Mouse (Mus musculus): Measurements from ENCODE around the gene Dcun1d3. TPM values are rescaled to one million over a fixed set of nuclear protein-coding genes. Genes with fewer than 3 reads are reported as not detected.

Gene Dcun1d3
- 9.2 and 11.8 TPM in 2 replicates for polyA plus RNA-seq (2012; rRNA removed)

DNA sequence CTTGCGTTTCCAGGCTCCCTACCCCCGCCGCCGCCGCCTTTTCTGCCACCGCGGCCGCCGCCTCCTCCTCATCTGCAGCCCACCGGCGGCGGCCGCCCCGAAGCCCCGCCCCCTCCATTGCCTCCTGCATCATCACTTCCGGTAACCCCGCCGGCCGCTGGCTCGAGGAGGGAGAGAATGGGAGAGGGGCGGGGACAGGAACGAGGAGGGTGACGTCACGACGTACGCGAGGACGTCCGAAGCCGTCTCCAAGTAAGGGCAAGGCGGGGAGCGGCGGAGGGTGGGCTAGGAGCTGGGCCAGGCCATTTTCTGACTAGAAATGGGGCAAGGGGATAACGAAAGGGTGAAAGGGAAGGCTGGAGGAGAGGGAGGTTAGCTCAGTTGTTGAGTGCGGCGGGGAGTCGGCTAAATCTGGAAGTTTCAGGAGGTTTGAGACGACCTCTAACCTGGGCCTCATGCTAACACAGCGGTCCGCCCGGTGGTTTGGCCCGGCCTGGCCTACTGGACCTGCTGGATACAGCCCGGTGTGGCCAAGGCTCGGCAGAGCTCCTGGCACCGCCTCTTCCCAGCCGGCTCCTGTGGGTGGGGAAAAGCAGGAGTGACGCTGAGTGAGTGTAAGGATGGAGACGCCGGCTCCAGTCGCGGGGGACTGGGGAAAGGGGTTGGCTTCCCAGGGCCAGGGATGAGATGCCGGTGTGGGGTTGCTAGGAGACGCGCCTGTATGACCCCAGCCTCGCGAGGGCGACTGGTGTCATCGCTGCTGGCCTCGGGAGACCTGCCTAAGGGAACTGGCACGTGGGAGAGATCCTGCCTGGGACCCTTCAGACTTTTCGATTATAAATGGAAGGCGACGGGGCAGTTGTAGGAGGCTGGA is at the start of gene Dcun1d3, which contains the start of gene Lyrm1:
Dcun1d3 (minus strand) TSS at position 660 of the 874 bp plus-strand sequence.
Lyrm1 (plus strand) TSS at position 223 of the 874 bp plus-strand sequence.

Other genes with a start within 250 kb of the Dcun1d3 start
- 0.32 TPM in 1 of 2 replicates, not detected in the other for gene Acsm4, start 206.3 kb downstream of the Dcun1d3 start, polyA plus RNA-seq (2012; rRNA removed)
- 47.0 and 53.1 TPM in 2 replicates for gene Thumpd1, start 175.5 kb downstream of the Dcun1d3 start, polyA plus RNA-seq (2012; rRNA removed)
- gene Acsm3, start 135.4 kb downstream of the Dcun1d3 start, polyA plus RNA-seq (2012; rRNA removed): 0.11 and 0.22 TPM in 2 replicates
- gene Rexo5, start 102.3 kb downstream of the Dcun1d3 start, polyA plus RNA-seq (2012; rRNA removed): 42.0 and 45.7 TPM in 2 replicates
- 10.1 and 20.7 TPM in 2 replicates for gene Eri2, start 102.2 kb downstream of the Dcun1d3 start, polyA plus RNA-seq (2012; rRNA removed)
- gene Lyrm1, start 437 bp downstream of the Dcun1d3 start, polyA plus RNA-seq (2012; rRNA removed): 5.2 and 6.6 TPM in 2 replicates
- 0.02 and 0.14 TPM in 2 replicates for gene Dnah3, start 199.0 kb upstream of the Dcun1d3 start, polyA plus RNA-seq (2012; rRNA removed)
- gene Tmem159, start 206.1 kb upstream of the Dcun1d3 start, polyA plus RNA-seq (2012; rRNA removed): 10.3 and 11.1 TPM in 2 replicates
- gene Zp2, start 249.0 kb upstream of the Dcun1d3 start, polyA plus RNA-seq (2012; rRNA removed): 0.10 TPM in 1 of 2 replicates, not detected in the other

Data from central nervous system, embryonic 11.5 days (tissue).